ENCODE assay signal across 15 mouse cellular contexts in the genomic region with DNA sequence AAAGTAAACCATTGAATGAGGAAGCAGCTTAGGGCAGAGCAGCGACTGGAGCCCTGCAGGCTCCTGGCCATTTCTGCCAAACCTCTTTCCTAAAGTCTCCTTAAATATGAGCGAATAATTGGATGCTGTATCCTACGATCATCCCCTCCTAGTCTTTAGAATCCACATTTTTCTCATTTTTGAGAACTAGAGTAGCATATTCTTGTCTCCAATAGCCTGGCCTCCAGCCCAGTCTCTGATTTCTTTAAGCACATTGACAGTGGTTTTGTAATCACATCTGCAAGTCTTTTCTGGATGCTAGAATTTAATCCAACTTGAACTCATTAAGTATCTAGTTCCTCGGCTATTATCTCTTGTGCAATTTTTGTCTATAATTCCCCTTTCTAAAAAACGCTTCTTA.
DNase-seq lines count a peak whose midpoint lies in the region; ATAC-seq and TF ChIP-seq lines count a peak whose summit lies in the region.
"Had no signal": no experiment of that assay in that cellular context is flagged by ENCODE, and none has a peak within 500 bp of the region (broad histone marks: within the 10 kb centered on the region; RNA-seq: fewer than 3 reads in every experiment).

No protein-coding gene starts in this region.

- no peak for DNase-seq in embryonic facial prominence, embryonic 10.5 days (ENCODE audit: low spot score)
- peak; percentile 36 for DNase-seq in liver, adult 2 months (ENCODE audit: extremely low read depth, low read depth, low spot score)
- DNase-seq in liver, postnatal 0 days: no peak
- peak; percentile 67 for DNase-seq in gastrocnemius, adult 2 months
- DNase-seq in lung, postnatal 14 days: peak; percentile 54
- DNase-seq: adrenal gland, postnatal 36 days; cerebellum, adult 11-12 months; liver, embryonic 13.5 days had no signal

- TF ChIP-seq POLR2A in liver, adult 2 months (IDR thresholded peaks at IDR 0.05; ENCODE audit: extremely low read depth, insufficient read depth, low read length): no peak

- H3K27me3 ChIP-seq in embryonic facial prominence, embryonic 12.5 days: no peaks in the 10 kb centered on the region
- H3K27me3 ChIP-seq in embryonic facial prominence, embryonic 10.5 days (replicated peaks; ENCODE audit: low read depth, poor library complexity, severe bottlenecking): no peaks in the 10 kb centered on the region
- H3K27me3 ChIP-seq in liver, adult 2 months (ENCODE audit: control insufficient read depth, insufficient read depth, low read length): no peaks in the 10 kb centered on the region
- H3K27me3 ChIP-seq in liver, postnatal 0 days (ENCODE audit: insufficient read depth, low read length): no peaks in the 10 kb centered on the region
- H3K27me3 ChIP-seq: forebrain, embryonic 13.5 days; heart, embryonic 15.5 days; hindbrain, embryonic 15.5 days; liver, embryonic 13.5 days had no signal

- 56% methylated on average over 5 of the region's 5 CpGs for WGBS in embryonic facial prominence, embryonic 12.5 days
- WGBS in embryonic facial prominence, embryonic 10.5 days: 83% methylated on average over 5 of the region's 5 CpGs
- WGBS in liver, adult 2 months: 61% methylated on average over 5 of the region's 5 CpGs
- 72% methylated on average over 5 of the region's 5 CpGs for WGBS in liver, postnatal 0 days (ENCODE audit: insufficient replicate concordance)

- TF ChIP-seq CTCF in liver, adult 2 months (IDR thresholded peaks at IDR 0.05; ENCODE audit: low read depth, low read length): no peak
- TF ChIP-seq CTCF in liver, postnatal 0 days (IDR thresholded peaks at IDR 0.05; ENCODE audit: low read depth): no peak
- TF ChIP-seq CTCF in gastrocnemius, adult 2 months (IDR thresholded peaks at IDR 0.05): no peak

- peak overlapping the region; percentile 30 for H3K27ac ChIP-seq in embryonic facial prominence, embryonic 12.5 days
- H3K27ac ChIP-seq in embryonic facial prominence, embryonic 10.5 days (replicated peaks): no peak overlapping the region
- no peak overlapping the region for H3K27ac ChIP-seq in liver, adult 2 months (replicated peaks; ENCODE audit: insufficient read depth, low read depth, low read length)
- no peak overlapping the region for H3K27ac ChIP-seq in liver, postnatal 0 days (ENCODE audit: low read depth)
- peak overlapping the region; percentile 75 for H3K27ac ChIP-seq in gastrocnemius, adult 2 months
- H3K27ac ChIP-seq: forebrain, embryonic 13.5 days; heart, embryonic 15.5 days; hindbrain, embryonic 15.5 days; left cerebral cortex, adult 2 months; liver, embryonic 13.5 days had no signal

- TF ChIP-seq EP300 in liver, postnatal 0 days (IDR thresholded peaks at IDR 0.05; ENCODE audit: low read depth): no peak

- H3K4me1 ChIP-seq in embryonic facial prominence, embryonic 12.5 days: peaks cover 15% of the 10 kb centered on the region
- peaks cover 21% of the 10 kb centered on the region for H3K4me1 ChIP-seq in embryonic facial prominence, embryonic 10.5 days
- H3K4me1 ChIP-seq in liver, adult 2 months (ENCODE audit: control insufficient read depth, insufficient read depth, low read length): no peaks in the 10 kb centered on the region
- no peaks in the 10 kb centered on the region; the same call in 1 of the 2 replicates for H3K4me1 ChIP-seq in liver, postnatal 0 days (ENCODE audit: insufficient read depth)
- H3K4me1 ChIP-seq: hindbrain, embryonic 15.5 days; liver, embryonic 13.5 days had no signal

- H3K9me3 ChIP-seq in embryonic facial prominence, embryonic 12.5 days: no peaks in the 10 kb centered on the region
- H3K9me3 ChIP-seq in embryonic facial prominence, embryonic 10.5 days: no peaks in the 10 kb centered on the region
- no peaks in the 10 kb centered on the region for H3K9me3 ChIP-seq in liver, postnatal 0 days (ENCODE audit: low read length)
- H3K9me3 ChIP-seq: forebrain, embryonic 13.5 days; heart, embryonic 15.5 days; hindbrain, embryonic 15.5 days; liver, embryonic 13.5 days had no signal

- no peaks in the 10 kb centered on the region for H3K36me3 ChIP-seq in embryonic facial prominence, embryonic 12.5 days
- H3K36me3 ChIP-seq in embryonic facial prominence, embryonic 10.5 days (replicated peaks): no peaks in the 10 kb centered on the region
- no peaks in the 10 kb centered on the region for H3K36me3 ChIP-seq in liver, adult 2 months (ENCODE audit: control insufficient read depth, insufficient read depth, low read length)
- H3K36me3 ChIP-seq in liver, postnatal 0 days (replicated peaks; ENCODE audit: insufficient read depth, low read length): no peaks in the 10 kb centered on the region
- H3K36me3 ChIP-seq: heart, embryonic 15.5 days; hindbrain, embryonic 15.5 days; liver, embryonic 13.5 days had no signal

- no peak overlapping the region for H3K9ac ChIP-seq in embryonic facial prominence, embryonic 12.5 days
- H3K9ac ChIP-seq in liver, adult 2 months (ENCODE audit: low read depth, low read length): no peak overlapping the region
- H3K9ac ChIP-seq in liver, postnatal 0 days (replicated peaks): no peak overlapping the region
- H3K9ac ChIP-seq: forebrain, embryonic 13.5 days; heart, embryonic 15.5 days; hindbrain, embryonic 15.5 days; liver, embryonic 13.5 days had no signal

- no peak overlapping the region for H3K4me3 ChIP-seq in embryonic facial prominence, embryonic 12.5 days
- no peak overlapping the region for H3K4me3 ChIP-seq in embryonic facial prominence, embryonic 10.5 days
- H3K4me3 ChIP-seq in liver, adult 2 months (ENCODE audit: insufficient read depth, low read depth, low read length): no peak overlapping the region
- no peak overlapping the region for H3K4me3 ChIP-seq in liver, postnatal 0 days (ENCODE audit: low read depth, low read length)
- no peak overlapping the region for H3K4me3 ChIP-seq in gastrocnemius, adult 2 months
- H3K4me3 ChIP-seq: forebrain, embryonic 13.5 days; heart, embryonic 15.5 days; hindbrain, embryonic 15.5 days; left cerebral cortex, adult 2 months; liver, embryonic 13.5 days had no signal

- intact Hi-C loops in gastrocnemius, adult 2 months (cut with DNase I): no loop called here

- H3K79me2 ChIP-seq in liver, adult 2 months (ENCODE audit: control insufficient read depth, insufficient read depth, low read length): no peaks in the 10 kb centered on the region

- no peak overlapping the region for H3K4me2 ChIP-seq in embryonic facial prominence, embryonic 12.5 days (replicated peaks)
- H3K4me2 ChIP-seq in liver, postnatal 0 days (ENCODE audit: low read depth, low read length): no peak overlapping the region
- H3K4me2 ChIP-seq: forebrain, embryonic 13.5 days; heart, embryonic 15.5 days; hindbrain, embryonic 15.5 days; liver, embryonic 13.5 days had no signal

- no peak for ATAC-seq in embryonic facial prominence, embryonic 12.5 days (ENCODE audit: insufficient number of reproducible peaks, insufficient read depth, low FRiP score, low TSS enrichment)
- no peak for ATAC-seq in liver, postnatal 0 days
- no peak for ATAC-seq in erythroid progenitor cell, adult 5-6 weeks (replicated peaks; ENCODE audit: low FRiP score, poor library complexity, severe bottlenecking)
- no peak for ATAC-seq in activated CD4-positive, CD25-positive, alpha-beta regulatory T cell, adult 4 months
- ATAC-seq: forebrain, embryonic 13.5 days had no signal

Comparison
In these comparisons a context has a peak if more than half of its experiments do, and no peak if none do; other contexts are left out.
1. H3K27ac ChIP-seq: peak in embryonic facial prominence, embryonic 12.5 days (single experiment) and gastrocnemius, adult 2 months (single experiment); none in embryonic facial prominence, embryonic 10.5 days (single experiment), liver, adult 2 months (single experiment) and liver, postnatal 0 days (single experiment).
2. DNase-seq: peak in liver, adult 2 months (single experiment), gastrocnemius, adult 2 months (single experiment) and lung, postnatal 14 days (single experiment); none in embryonic facial prominence, embryonic 10.5 days (single experiment) and liver, postnatal 0 days (single experiment).